Mouse (Mus musculus): ENCODE data around the gene Nacc2. TPM values are rescaled to one million over a fixed set of nuclear protein-coding genes. Genes with fewer than 3 reads are reported as not detected.

Gene Nacc2
- total RNA-seq, 2 experiments from 2014 or later: 64.5 to 75.9 TPM

- no peak for DNase-seq (ENCODE audit: extremely low spot score in 1 of 2, low spot score in 2 of 2)
- peak overlapping the region; percentile 56; the same call in 1 of the 2 replicates for H3K4me3 ChIP-seq
- intact Hi-C loops (cut with DNase I): loop anchor here (5.0 to 10.0 kb wide), 4 partner anchors 168 to 313 kb away; partner anchors contain the start of gene Bmyc
- H3K27ac ChIP-seq: no peak overlapping the region
- no peak for TF ChIP-seq CTCF (IDR thresholded peaks at IDR 0.05)
Measured at GRCm38 (mm10) chr2:26019923-26020322, 103.1 kb downstream of the Nacc2 start.

DNA sequence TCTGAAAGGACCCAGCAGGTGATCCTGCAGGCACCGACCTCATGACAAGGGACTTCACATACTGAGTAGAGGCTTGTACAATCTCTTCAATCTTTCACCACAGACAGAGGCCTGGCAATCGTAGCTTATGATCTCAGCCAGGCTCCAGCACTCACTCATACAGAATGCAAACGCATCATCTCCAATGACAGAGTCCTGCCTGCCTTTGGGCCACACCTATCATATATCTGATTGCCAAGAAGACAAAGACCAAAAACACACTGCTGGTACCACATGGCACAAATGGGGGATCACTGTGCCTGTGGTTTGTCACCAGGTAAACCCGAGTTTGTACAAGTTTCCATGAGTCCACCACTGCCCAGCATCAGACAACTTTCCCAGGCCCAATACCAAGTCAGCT lies 105.7 kb downstream of the Nacc2 start:
- Histone ChIP-seq H3K4me3 (no peak overlapping the region), H3K27ac (no peak overlapping the region)
- intact Hi-C loops (cut with DNase I): no loop called here
- DNase-seq (ENCODE audit: extremely low spot score in 1 of 2, low spot score in 2 of 2): no peak
- TF ChIP-seq CTCF (IDR thresholded peaks at IDR 0.05): no peak

DNA sequence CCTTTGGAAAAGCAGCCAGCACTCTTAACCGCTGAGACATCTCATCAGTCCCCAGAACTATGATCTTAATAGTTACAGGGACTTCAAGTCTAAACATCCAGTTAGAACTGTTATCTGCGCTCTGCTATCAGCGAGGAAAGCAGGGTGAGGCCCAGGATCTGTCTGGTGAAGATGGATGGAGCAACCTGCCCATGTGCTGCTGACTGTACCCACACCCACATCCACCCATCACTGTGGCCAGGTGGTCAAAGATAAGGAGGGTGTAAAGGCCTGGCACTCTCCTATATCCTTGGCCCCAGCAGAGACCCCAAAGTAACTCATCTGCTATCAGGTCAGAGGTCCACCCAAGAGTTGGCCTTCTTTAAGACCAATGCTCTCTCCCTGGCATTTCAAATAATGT lies 109.3 kb downstream of the Nacc2 start:
- Histone ChIP-seq H3K4me3 (no peak overlapping the region), H3K27ac (no peak overlapping the region)
- no peak for DNase-seq (ENCODE audit: extremely low spot score in 1 of 2, low spot score in 2 of 2)
- intact Hi-C loops (cut with DNase I): no loop called here
- TF ChIP-seq CTCF (IDR thresholded peaks at IDR 0.05): no peak

GRCm38 (mm10) chr2:26011420-26011819 lies 111.6 kb downstream of the Nacc2 start:
- no peak for TF ChIP-seq CTCF (IDR thresholded peaks at IDR 0.05)
- DNase-seq (ENCODE audit: extremely low spot score in 1 of 2, low spot score in 2 of 2): no peak
- Histone ChIP-seq H3K27ac (no peak overlapping the region), H3K4me3 (no peak overlapping the region)
- intact Hi-C loops (cut with DNase I): no loop called here

Other genes starting within 250 kb of the Nacc2 start
- gene Camsap1, start 139.9 kb downstream of the Nacc2 start, total RNA-seq (2021): 100 to 1,000 TPM; 150 to 159 TPM
- 10 to 100 TPM; 58.3 to 62.7 TPM for gene Ubac1, start 101.5 kb downstream of the Nacc2 start, total RNA-seq (2021)
- gene Lhx3, start 85.1 kb upstream of the Nacc2 start, total RNA-seq (2021): under 1 TPM; 0.27 to 0.35 TPM
- gene Qsox2, start 114.3 kb upstream of the Nacc2 start, total RNA-seq (2021): 10 to 100 TPM; 20.4 to 23.5 TPM
- gene Ccdc187, start 171.3 kb upstream of the Nacc2 start, total RNA-seq (2021): 1 to 10 TPM in 1 of 2 experiments, under 1 TPM in 1; 0.79 to 2.4 TPM
- gene Gpsm1, start 192.3 kb upstream of the Nacc2 start, total RNA-seq (2021): 10 to 100 TPM; 51.5 to 55.9 TPM
- gene Dnlz, start 228.9 kb upstream of the Nacc2 start, total RNA-seq (2021): 10 to 100 TPM; 26.7 to 28.9 TPM
- 1 to 10 TPM; 3.0 to 3.7 TPM for gene Card9, start 237.7 kb upstream of the Nacc2 start, total RNA-seq (2021)